Mouse (Mus musculus): ENCODE data around the gene Olfr774. TPM values are rescaled to one million over a fixed set of nuclear protein-coding genes. Genes with fewer than 3 reads are reported as not detected.
"Not testable (repeated sequence)": the region's sequence is repeated elsewhere in the genome, so short reads cannot be mapped to it uniquely, and the experiment has no call there.

The Olfr774 gene
- not detected in 2 replicates for polyA plus RNA-seq (2015; fragmentation: Nextera tagmentation; extraction: Ambion mirVana)

- WGBS = 69% methylated on average over 2 of the region's 2 CpGs
- DNase-seq (ENCODE audit: low spot score) = no peak
- TF ChIP-seq CTCF (IDR thresholded peaks at IDR 0.05; ENCODE audit: low read depth) = no peak
- H3K27me3 ChIP-seq (ENCODE audit: insufficient read depth, low read length) = no peaks in the 10 kb centered on the region
- no peak within 1 kb of the TSS for H3K4me3 ChIP-seq (replicated peaks; ENCODE audit: low read depth, low read length)
- no peak within 1 kb of the TSS for H3K9ac ChIP-seq (ENCODE audit: low read depth, low read length)
- no peak within 1 kb of the TSS for H3K27ac ChIP-seq
- H3K4me2 ChIP-seq (ENCODE audit: low read length) = no peak within 1 kb of the TSS
- no peaks in the 10 kb centered on the region for H3K36me3 ChIP-seq (ENCODE audit: insufficient read depth, low read length)
- no peak for ATAC-seq (replicated peaks; ENCODE audit: low FRiP score, low read depth)
- no peaks in the 10 kb centered on the region for H3K4me1 ChIP-seq (replicated peaks; ENCODE audit: insufficient read depth, low read length)
- H3K9me3 ChIP-seq (replicated peaks; ENCODE audit: low read length) = no peaks in the 10 kb centered on the region
Observed at GRCm38 (mm10) chr10:129235904-129236303, at the start of gene Olfr774. Gene Olfr774 (plus strand): TSS chr10:129236204.

GRCm38 (mm10) chr10:129187319-129187718 is 48.7 kb upstream of the Olfr774 start, which contains the start of gene Olfr773:
Gene Olfr773 (minus strand): TSS chr10:129187419.
- not testable (repeated sequence) for H3K4me2 ChIP-seq (ENCODE audit: low read length); H3K9ac ChIP-seq (ENCODE audit: low read depth, low read length); ATAC-seq (replicated peaks; ENCODE audit: low FRiP score, low read depth); H3K27ac ChIP-seq; H3K4me3 ChIP-seq (replicated peaks; ENCODE audit: low read depth, low read length); H3K4me1 ChIP-seq (replicated peaks; ENCODE audit: insufficient read depth, low read length); DNase-seq (ENCODE audit: low spot score); H3K27me3 ChIP-seq (ENCODE audit: insufficient read depth, low read length); H3K9me3 ChIP-seq (replicated peaks; ENCODE audit: low read length); H3K36me3 ChIP-seq (ENCODE audit: insufficient read depth, low read length)

- TF ChIP-seq CTCF (IDR thresholded peaks at IDR 0.05; ENCODE audit: low read depth) = no peak
- 79% methylated on average over 1 of the region's 1 CpGs for WGBS
- Histone ChIP-seq H3K27me3 (ENCODE audit: insufficient read depth, low read length) (no peaks in the 10 kb centered on the region), H3K36me3 (ENCODE audit: insufficient read depth, low read length) (no peaks in the 10 kb centered on the region), H3K4me2 (ENCODE audit: low read length) (no peak overlapping the region), H3K4me1 (replicated peaks; ENCODE audit: insufficient read depth, low read length) (no peaks in the 10 kb centered on the region), H3K4me3 (replicated peaks; ENCODE audit: low read depth, low read length) (no peak overlapping the region), H3K9me3 (replicated peaks; ENCODE audit: low read length) (no peaks in the 10 kb centered on the region), H3K27ac (no peak overlapping the region), H3K9ac (ENCODE audit: low read depth, low read length) (no peak overlapping the region)
- DNase-seq (ENCODE audit: low spot score) = no peak
- ATAC-seq (replicated peaks; ENCODE audit: low FRiP score, low read depth) = no peak
Observed at GRCm38 (mm10) chr10:129230737-129231136, 5.3 kb upstream of the Olfr774 start.

- ATAC-seq (replicated peaks; ENCODE audit: low FRiP score, low read depth) = no peak
- H3K27me3 ChIP-seq (ENCODE audit: insufficient read depth, low read length) = no peaks in the 10 kb centered on the region
- no peak within 1 kb of the TSS for H3K4me3 ChIP-seq (replicated peaks; ENCODE audit: low read depth, low read length)
- no peak for TF ChIP-seq CTCF (IDR thresholded peaks at IDR 0.05; ENCODE audit: low read depth)
- no peaks in the 10 kb centered on the region for H3K36me3 ChIP-seq (ENCODE audit: insufficient read depth, low read length)
- no peak for DNase-seq (ENCODE audit: low spot score)
- WGBS = 60% methylated on average over 3 of the region's 3 CpGs
- H3K9me3 ChIP-seq (replicated peaks; ENCODE audit: low read length) = no peaks in the 10 kb centered on the region
- H3K9ac ChIP-seq (ENCODE audit: low read depth, low read length) = no peak within 1 kb of the TSS
- no peak within 1 kb of the TSS for H3K27ac ChIP-seq
- no peaks in the 10 kb centered on the region for H3K4me1 ChIP-seq (replicated peaks; ENCODE audit: insufficient read depth, low read length)
- no peak within 1 kb of the TSS for H3K4me2 ChIP-seq (ENCODE audit: low read length)
Observed at GRCm38 (mm10) chr10:129248112-129248511, 12.1 kb downstream of the Olfr774 start, which contains the start of gene Olfr775. Gene Olfr775 (plus strand): TSS chr10:129248412.

GRCm38 (mm10) chr10:129258827-129259226 is 22.8 kb downstream of the Olfr774 start, which contains the start of gene Olfr776:
Gene Olfr776 (plus strand): TSS chr10:129259127.
- Histone ChIP-seq H3K4me2 (ENCODE audit: low read length) (no peak within 1 kb of the TSS), H3K27me3 (ENCODE audit: insufficient read depth, low read length) (no peaks in the 10 kb centered on the region), H3K9me3 (replicated peaks; ENCODE audit: low read length) (no peaks in the 10 kb centered on the region), H3K4me3 (replicated peaks; ENCODE audit: low read depth, low read length) (no peak within 1 kb of the TSS), H3K9ac (ENCODE audit: low read depth, low read length) (no peak within 1 kb of the TSS), H3K27ac (no peak within 1 kb of the TSS), H3K4me1 (replicated peaks; ENCODE audit: insufficient read depth, low read length) (no peaks in the 10 kb centered on the region), H3K36me3 (ENCODE audit: insufficient read depth, low read length) (no peaks in the 10 kb centered on the region)
- ATAC-seq (replicated peaks; ENCODE audit: low FRiP score, low read depth) (no peak), DNase-seq (ENCODE audit: low spot score) (no peak)
- TF ChIP-seq CTCF (IDR thresholded peaks at IDR 0.05; ENCODE audit: low read depth) = no peak

- H3K27ac ChIP-seq = no peak within 1 kb of the TSS
- no peak for TF ChIP-seq CTCF (IDR thresholded peaks at IDR 0.05; ENCODE audit: low read depth)
- H3K4me3 ChIP-seq (replicated peaks; ENCODE audit: low read depth, low read length) = no peak within 1 kb of the TSS
- H3K36me3 ChIP-seq (ENCODE audit: insufficient read depth, low read length) = no peaks in the 10 kb centered on the region
- DNase-seq (ENCODE audit: low spot score) (no peak), ATAC-seq (replicated peaks; ENCODE audit: low FRiP score, low read depth) (no peak)
- WGBS = 89% methylated on average over 2 of the region's 2 CpGs
- no peak within 1 kb of the TSS for H3K9ac ChIP-seq (ENCODE audit: low read depth, low read length)
- no peaks in the 10 kb centered on the region for H3K27me3 ChIP-seq (ENCODE audit: insufficient read depth, low read length)
- H3K4me1 ChIP-seq (replicated peaks; ENCODE audit: insufficient read depth, low read length) = no peaks in the 10 kb centered on the region
- no peaks in the 10 kb centered on the region for H3K9me3 ChIP-seq (replicated peaks; ENCODE audit: low read length)
- no peak within 1 kb of the TSS for H3K4me2 ChIP-seq (ENCODE audit: low read length)
Observed at GRCm38 (mm10) chr10:129271081-129271535, 35.1 kb downstream of the Olfr774 start, which contains the start of gene Olfr777. Gene Olfr777 (minus strand): TSS chr10:129271485.

Other genes with a start within 250 kb of the Olfr774 start
- gene Olfr9, start 246.8 kb upstream of the Olfr774 start, polyA plus RNA-seq (2015; fragmentation: Nextera tagmentation; extraction: Ambion mirVana) = not detected in 2 replicates
- not detected in 2 replicates for gene Olfr763, start 225.4 kb upstream of the Olfr774 start, polyA plus RNA-seq (2015; fragmentation: Nextera tagmentation; extraction: Ambion mirVana)
- not detected in 2 replicates for gene Olfr764-ps1, start 196.3 kb upstream of the Olfr774 start, polyA plus RNA-seq (2015; fragmentation: Nextera tagmentation; extraction: Ambion mirVana)
- not detected in 2 replicates for gene Olfr765, start 186.2 kb upstream of the Olfr774 start, polyA plus RNA-seq (2015; fragmentation: Nextera tagmentation; extraction: Ambion mirVana)
- gene Olfr766-ps1, start 167.2 kb upstream of the Olfr774 start, polyA plus RNA-seq (2015; fragmentation: Nextera tagmentation; extraction: Ambion mirVana) = not detected in 2 replicates
- not detected in 2 replicates for gene Olfr767, start 153.3 kb upstream of the Olfr774 start, polyA plus RNA-seq (2015; fragmentation: Nextera tagmentation; extraction: Ambion mirVana)
- 0.04 TPM in 1 of 2 replicates, not detected in the other for gene Olfr768, start 136.8 kb upstream of the Olfr774 start, polyA plus RNA-seq (2015; fragmentation: Nextera tagmentation; extraction: Ambion mirVana)
- not detected in 2 replicates for gene Olfr769, start 118.3 kb upstream of the Olfr774 start, polyA plus RNA-seq (2015; fragmentation: Nextera tagmentation; extraction: Ambion mirVana)
- not detected in 2 replicates for gene Olfr770, start 97.2 kb upstream of the Olfr774 start, polyA plus RNA-seq (2015; fragmentation: Nextera tagmentation; extraction: Ambion mirVana)
- gene Olfr771, start 71.5 kb upstream of the Olfr774 start, polyA plus RNA-seq (2015; fragmentation: Nextera tagmentation; extraction: Ambion mirVana) = not detected in 2 replicates
- gene Olfr772, start 58.3 kb upstream of the Olfr774 start, polyA plus RNA-seq (2015; fragmentation: Nextera tagmentation; extraction: Ambion mirVana) = not detected in 2 replicates
- not detected in 2 replicates for gene Olfr773, start 48.8 kb upstream of the Olfr774 start, polyA plus RNA-seq (2015; fragmentation: Nextera tagmentation; extraction: Ambion mirVana)
- not detected in 2 replicates for gene Olfr775, start 12.2 kb downstream of the Olfr774 start, polyA plus RNA-seq (2015; fragmentation: Nextera tagmentation; extraction: Ambion mirVana)
- not detected in 2 replicates for gene Olfr776, start 22.9 kb downstream of the Olfr774 start, polyA plus RNA-seq (2015; fragmentation: Nextera tagmentation; extraction: Ambion mirVana)
- not detected in 2 replicates for gene Olfr777, start 35.3 kb downstream of the Olfr774 start, polyA plus RNA-seq (2015; fragmentation: Nextera tagmentation; extraction: Ambion mirVana)
- gene Olfr780, start 81.9 kb downstream of the Olfr774 start, polyA plus RNA-seq (2015; fragmentation: Nextera tagmentation; extraction: Ambion mirVana) = not detected in 2 replicates
- gene Olfr781, start 92.7 kb downstream of the Olfr774 start, polyA plus RNA-seq (2015; fragmentation: Nextera tagmentation; extraction: Ambion mirVana) = not detected in 2 replicates
- gene Olfr782, start 112.6 kb downstream of the Olfr774 start, polyA plus RNA-seq (2015; fragmentation: Nextera tagmentation; extraction: Ambion mirVana) = not detected in 2 replicates
- gene Olfr784, start 147.9 kb downstream of the Olfr774 start, polyA plus RNA-seq (2015; fragmentation: Nextera tagmentation; extraction: Ambion mirVana) = not detected in 2 replicates
- gene Olfr785, start 169.2 kb downstream of the Olfr774 start, polyA plus RNA-seq (2015; fragmentation: Nextera tagmentation; extraction: Ambion mirVana) = not detected in 2 replicates
- not detected in 2 replicates for gene Olfr786, start 191.1 kb downstream of the Olfr774 start, polyA plus RNA-seq (2015; fragmentation: Nextera tagmentation; extraction: Ambion mirVana)
- gene Olfr787, start 225.7 kb downstream of the Olfr774 start, polyA plus RNA-seq (2015; fragmentation: Nextera tagmentation; extraction: Ambion mirVana) = not detected in 2 replicates
- not detected in 2 replicates for gene Olfr788, start 234.8 kb downstream of the Olfr774 start, polyA plus RNA-seq (2015; fragmentation: Nextera tagmentation; extraction: Ambion mirVana)
- not detected in 2 replicates for gene Olfr789, start 248.5 kb downstream of the Olfr774 start, polyA plus RNA-seq (2015; fragmentation: Nextera tagmentation; extraction: Ambion mirVana)

All from kidney, postnatal 0 days (tissue).